8 mouse cellular contexts compared by ENCODE assay signal in the genomic region with DNA sequence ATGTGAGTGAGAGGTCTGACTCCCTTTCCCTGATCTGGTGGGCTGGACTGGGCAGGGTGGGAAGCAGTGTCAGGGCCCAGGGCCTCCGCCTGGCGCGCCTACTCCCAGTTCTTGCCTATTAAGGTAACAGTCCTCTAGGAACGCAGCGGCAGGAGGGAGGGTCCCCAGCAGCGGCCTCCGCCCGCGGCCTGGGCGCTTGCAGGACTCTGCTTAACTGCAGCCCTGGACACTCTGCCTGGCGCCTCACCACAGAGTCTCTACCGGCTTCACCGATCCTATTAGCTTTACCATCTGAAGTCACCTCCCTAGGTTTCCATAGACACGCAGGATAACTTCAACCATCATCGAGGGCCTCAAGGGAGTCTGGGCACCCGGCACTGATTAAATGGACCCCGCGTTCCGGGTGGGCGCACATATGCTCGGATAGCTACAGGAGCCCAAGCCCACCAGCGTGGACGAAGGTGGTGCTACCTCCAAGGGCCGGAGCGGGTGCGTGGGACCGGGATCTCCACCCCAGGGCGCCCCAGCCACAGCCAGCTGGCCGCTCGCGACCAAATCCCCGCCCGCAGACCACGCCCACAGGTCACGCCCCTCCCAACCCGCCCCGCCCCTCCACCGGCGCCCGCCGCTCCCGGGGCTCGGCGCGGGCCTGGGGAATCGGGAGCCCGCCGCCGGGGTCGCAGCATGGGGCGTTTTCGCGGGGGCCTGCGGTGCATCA. TPM values are rescaled to one million over a fixed set of nuclear protein-coding genes. Genes with fewer than 3 reads are reported as not detected.
DNase-seq lines count a peak whose midpoint lies in the region; ATAC-seq and TF ChIP-seq lines count a peak whose summit lies in the region.

A gene (plus strand): TSS at position 217 of the 718 bp plus-strand sequence.

- TF ChIP-seq POLR2A in bone marrow, adult 2 months (IDR thresholded peaks at IDR 0.05; ENCODE audit: borderline replicate concordance, control insufficient read depth, low read depth, low read length) = peak; percentile 28; the same call in 1 of the 2 replicates

- no peaks in the 10 kb centered on the region for H3K27me3 ChIP-seq in heart, embryonic 15.5 days
- peaks cover 21% of the 10 kb centered on the region for H3K27me3 ChIP-seq in liver, embryonic 16.5 days (ENCODE audit: control insufficient read depth, insufficient read depth, low read depth, low read length)
- H3K27me3 ChIP-seq in neural tube, embryonic 11.5 days (ENCODE audit: control insufficient read depth, insufficient read depth, low read length) = no peaks in the 10 kb centered on the region

- H3K4me3 ChIP-seq in bone marrow, adult 2 months (replicated peaks; ENCODE audit: control insufficient read depth, low read depth, low read length) = peak within 1 kb of the TSS; percentile 77
- peak within 1 kb of the TSS; percentile 92 for H3K4me3 ChIP-seq in heart, embryonic 15.5 days
- H3K4me3 ChIP-seq in liver, embryonic 16.5 days (ENCODE audit: low read depth, low read length) = peak within 1 kb of the TSS; percentile 64
- H3K4me3 ChIP-seq in neural tube, embryonic 11.5 days (ENCODE audit: low read depth, low read length) = peak within 1 kb of the TSS; percentile 70

- 6% methylated on average over 54 of the region's 54 CpGs for WGBS in bone marrow, adult 2 months
- WGBS in heart, embryonic 15.5 days = 2% methylated on average over 53 of the region's 54 CpGs
- WGBS in liver, embryonic 16.5 days (ENCODE audit: insufficient replicate concordance) = 4% methylated on average over 49 of the region's 54 CpGs
- 1% methylated on average over 41 of the region's 54 CpGs for WGBS in neural tube, embryonic 11.5 days

- peak within 1 kb of the TSS; percentile 46; the same call in 1 of the 2 replicates for H3K27ac ChIP-seq in bone marrow, adult 2 months (ENCODE audit: control insufficient read depth, insufficient read depth, low read depth, low read length, poor library complexity)
- H3K27ac ChIP-seq in heart, embryonic 15.5 days = peak within 1 kb of the TSS; percentile 95
- no peak within 1 kb of the TSS for H3K27ac ChIP-seq in liver, embryonic 16.5 days (ENCODE audit: low read length)
- H3K27ac ChIP-seq in neural tube, embryonic 11.5 days (ENCODE audit: low read depth, low read length) = no peak within 1 kb of the TSS

- H3K4me2 ChIP-seq in heart, embryonic 15.5 days = peak within 1 kb of the TSS; percentile 95
- H3K4me2 ChIP-seq in liver, embryonic 16.5 days (ENCODE audit: low read depth, low read length) = peak within 1 kb of the TSS; percentile 79
- H3K4me2 ChIP-seq in neural tube, embryonic 11.5 days (ENCODE audit: low read depth) = peak within 1 kb of the TSS; percentile 89

- peaks cover 10% of the 10 kb centered on the region for H3K4me1 ChIP-seq in bone marrow, adult 2 months (ENCODE audit: control insufficient read depth, insufficient read depth, low read length)
- H3K4me1 ChIP-seq in heart, embryonic 15.5 days (replicated peaks) = peaks cover 50% of the 10 kb centered on the region
- H3K4me1 ChIP-seq in liver, embryonic 16.5 days (ENCODE audit: control insufficient read depth, low read depth, low read length) = no peaks in the 10 kb centered on the region; the same call in 1 of the 2 replicates
- peaks cover 4% of the 10 kb centered on the region; the same call in 1 of the 2 replicates for H3K4me1 ChIP-seq in neural tube, embryonic 11.5 days (ENCODE audit: control insufficient read depth, insufficient read depth, low read length)

- peak; percentile 13 for DNase-seq in CD4-positive helper T cell, adult 2 months (ENCODE audit: low read depth, low spot score)
- DNase-seq in kidney, postnatal 10 days = peak; percentile 80
- DNase-seq in neural tube, embryonic 11.5 days (ENCODE audit: low spot score) = peak; percentile 73
- peak; percentile 84 for DNase-seq in testis, postnatal 10 days (ENCODE audit: low spot score)

- H3K36me3 ChIP-seq in heart, embryonic 15.5 days = no peaks in the 10 kb centered on the region
- no peaks in the 10 kb centered on the region for H3K36me3 ChIP-seq in liver, embryonic 16.5 days (ENCODE audit: control insufficient read depth, insufficient read depth)
- H3K36me3 ChIP-seq in neural tube, embryonic 11.5 days (ENCODE audit: control insufficient read depth, insufficient read depth, low read length) = no peaks in the 10 kb centered on the region

- no peaks in the 10 kb centered on the region for H3K9me3 ChIP-seq in heart, embryonic 15.5 days (replicated peaks)
- no peaks in the 10 kb centered on the region for H3K9me3 ChIP-seq in liver, embryonic 16.5 days (replicated peaks; ENCODE audit: control insufficient read depth, low read length)
- H3K9me3 ChIP-seq in neural tube, embryonic 11.5 days (ENCODE audit: control insufficient read depth, low read length) = no peaks in the 10 kb centered on the region

- peak; percentile 42 for ATAC-seq in erythroid progenitor cell, adult 5-6 weeks (replicated peaks; ENCODE audit: low FRiP score, poor library complexity, severe bottlenecking)
- ATAC-seq in heart, embryonic 15.5 days (replicated peaks; ENCODE audit: insufficient number of reproducible peaks, insufficient read depth, low FRiP score, low read depth) = peak; percentile 85
- ATAC-seq in liver, embryonic 16.5 days (ENCODE audit: low read depth) = peak; percentile 62
- peak; percentile 74 for ATAC-seq in neural tube, embryonic 11.5 days (ENCODE audit: insufficient read depth, low FRiP score, low TSS enrichment)

- TF ChIP-seq CTCF in bone marrow, adult 2 months (IDR thresholded peaks at IDR 0.05; ENCODE audit: control insufficient read depth, insufficient read depth, low read length) = no peak

- H3K9ac ChIP-seq in heart, embryonic 15.5 days = peak within 1 kb of the TSS; percentile 83
- peak within 1 kb of the TSS; percentile 36; the same call in 1 of the 2 replicates for H3K9ac ChIP-seq in liver, embryonic 16.5 days (ENCODE audit: low read depth, low read length)
- H3K9ac ChIP-seq in neural tube, embryonic 11.5 days (ENCODE audit: low read length) = peak within 1 kb of the TSS; percentile 79

RNA-seq across cellular contexts. Expression of the gene that starts here (rescaled TPM):
- polyA plus RNA-seq in bone marrow, adult 2 months (2011; ENCODE audit: insufficient read depth, insufficient read length, low replicate concordance, missing spikeins) = 2.1 and 6.6 TPM in 2 replicates
- 1.8 and 5.9 TPM in 2 replicates for total RNA-seq in erythroid progenitor cell, adult 5-6 weeks (2015; ENCODE audit: low replicate concordance)
- 2.3 and 3.5 TPM in 2 replicates for total RNA-seq in erythroid progenitor cell, adult 5-6 weeks (2017; ENCODE audit: low replicate concordance)
- polyA plus RNA-seq in heart, embryonic 15.5 days (2015; fragmentation: Nextera tagmentation; extraction: Ambion mirVana) = 22.5 and 23.1 TPM in 2 replicates
- polyA plus RNA-seq in liver, embryonic 16.5 days (2015; fragmentation: Nextera tagmentation; extraction: Ambion mirVana) = 2.1 and 2.5 TPM in 2 replicates
- 9.8 and 10.4 TPM in 2 replicates for polyA plus RNA-seq in neural tube, embryonic 11.5 days (2014; fragmentation: Nextera tagmentation; extraction: Ambion mirVana)

Comparison
In these comparisons a context has a peak if more than half of its experiments do, and no peak if none do; other contexts are left out.
1. DNase-seq: peak in every context shown above with its lines; median percentile 84 in testis, postnatal 10 days; 80 in kidney, postnatal 10 days; 73 in neural tube, embryonic 11.5 days; 13 in CD4-positive helper T cell, adult 2 months.
2. H3K27ac ChIP-seq: peak in bone marrow, adult 2 months (single experiment) and heart, embryonic 15.5 days (single experiment); none in liver, embryonic 16.5 days (single experiment) and neural tube, embryonic 11.5 days (single experiment).
3. Peak in every context shown above with its lines, with median percentiles within 50 percentile points of each other: H3K4me3 ChIP-seq, ATAC-seq, H3K4me2 ChIP-seq and H3K9ac ChIP-seq.